Mouse (Mus musculus) urinary bladder, adult 2 months (tissue): ENCODE data around the gene Olfr56. TPM values are rescaled to one million over a fixed set of nuclear protein-coding genes. Genes with fewer than 3 reads are reported as not detected.
"Not testable (repeated sequence)": the region's sequence is repeated elsewhere in the genome, so short reads cannot be mapped to it uniquely, and the experiment has no call there.

Experiments used
- DNase-seq: peaks from one replicate; pipeline ENCODE4 v3.0.0; 2022; ENCODE audit warnings: low spot score
- polyA plus RNA-seq: library from polyadenylated mRNA; depleted of rRNA; stranded (reverse); fragments of >200 nt; gene quantifications from 2 replicates; pipeline ENCODE4 v1.2.3, GENCODE M21; 2012

Olfr56 gene
- polyA plus RNA-seq, 1 experiment, result 0.34 TPM

DNA sequence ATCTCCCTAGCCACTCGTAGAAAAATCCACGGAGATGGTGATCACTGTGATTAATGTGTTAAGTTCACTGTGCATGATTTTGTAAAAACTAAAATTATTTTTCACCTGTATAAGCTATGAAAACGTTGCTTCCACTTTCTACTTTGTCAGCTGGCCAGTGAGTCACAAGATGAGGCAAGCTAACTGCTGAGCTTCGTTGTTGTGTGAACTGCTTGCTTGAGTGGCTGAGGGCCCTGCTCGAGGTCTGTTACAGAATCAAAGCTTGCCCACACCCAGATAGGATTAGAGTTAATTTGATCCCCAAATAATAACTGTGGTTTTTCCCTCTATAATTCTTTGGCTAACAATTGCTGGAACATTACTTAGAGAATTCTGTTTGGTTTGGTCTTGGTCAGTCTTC lies 73.2 kb downstream of the Olfr56 start:
- DNase-seq, result not testable (repeated sequence)

DNA sequence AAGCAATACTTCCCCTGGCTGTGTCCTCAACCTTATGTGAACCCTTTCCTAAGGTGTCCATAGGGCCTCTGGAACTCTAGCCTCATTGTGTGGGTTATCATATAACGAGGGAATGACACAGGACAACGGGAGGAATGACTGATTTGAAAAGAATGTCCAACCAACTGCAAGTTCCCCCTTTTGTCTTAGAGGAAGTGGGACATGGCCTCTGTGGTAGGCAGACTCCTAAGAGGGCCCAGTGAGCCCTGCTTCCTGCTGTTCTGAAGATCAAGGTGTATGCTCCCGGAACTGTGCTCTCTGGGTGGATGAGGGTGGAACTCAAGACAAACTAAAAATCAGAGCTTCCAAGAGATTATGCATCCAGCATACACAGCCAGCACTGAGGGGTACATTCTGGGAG lies 81.4 kb downstream of the Olfr56 start:
- DNase-seq, result not testable (repeated sequence)

DNA sequence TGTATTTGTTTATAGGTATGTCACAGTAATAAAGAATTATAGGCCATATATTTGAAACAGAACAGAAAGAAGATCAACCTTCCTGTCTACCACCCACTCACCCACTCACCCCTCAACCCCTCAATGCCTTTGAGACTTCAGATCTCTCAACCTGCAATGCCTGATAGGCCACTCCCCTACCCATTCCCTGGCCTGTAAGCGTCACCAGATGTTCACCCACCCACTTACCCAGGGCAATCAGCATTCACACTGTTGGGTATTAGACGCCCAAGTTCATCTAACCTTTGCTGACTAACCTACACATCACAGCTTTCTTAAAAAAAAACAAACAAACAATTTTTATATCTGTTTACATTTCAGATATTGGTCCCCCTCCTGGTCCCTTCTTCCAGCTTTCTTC lies 83.2 kb downstream of the Olfr56 start:
- not testable (repeated sequence) for DNase-seq

DNA sequence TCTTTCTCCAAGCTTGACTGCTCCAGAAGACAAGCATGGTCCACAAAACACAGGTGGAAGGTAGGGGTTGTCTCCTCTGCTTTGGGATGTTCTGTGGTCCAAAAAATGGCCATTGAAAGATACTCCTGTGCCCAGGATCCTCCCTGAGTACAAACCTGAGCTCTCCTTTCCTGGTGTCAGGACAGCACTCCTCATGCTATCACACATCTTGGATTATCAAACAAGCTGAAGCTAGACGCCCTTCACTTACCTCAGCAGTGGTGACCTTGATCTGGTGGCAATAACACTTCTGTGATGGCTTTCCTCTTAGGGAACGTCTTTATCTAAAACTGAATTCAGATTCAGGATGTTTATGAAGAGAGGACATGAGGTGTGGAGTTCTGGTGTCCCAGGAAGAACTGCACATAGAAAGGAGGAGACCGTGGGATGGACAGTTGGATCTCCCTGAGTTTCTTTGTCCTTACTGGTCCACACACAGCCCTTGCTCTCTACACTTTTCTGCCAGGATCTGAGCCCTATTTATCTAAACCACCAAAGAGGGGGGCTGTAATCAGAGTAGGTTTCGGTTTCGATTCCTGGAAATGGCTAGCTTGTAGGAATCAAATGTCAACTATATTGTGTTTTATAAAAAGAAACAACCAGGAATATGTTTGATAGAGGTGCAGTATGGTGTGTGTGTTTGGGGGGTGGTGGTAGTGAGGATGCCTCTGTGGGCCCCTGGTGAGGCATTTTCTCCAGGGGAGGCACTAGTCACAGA lies 85.2 kb downstream of the Olfr56 start, which contains the start of gene Tgtp2:
Tgtp2 (minus strand) TSS at position 494 of the 757 bp plus-strand sequence.
- DNase-seq, result not testable (repeated sequence)

DNA sequence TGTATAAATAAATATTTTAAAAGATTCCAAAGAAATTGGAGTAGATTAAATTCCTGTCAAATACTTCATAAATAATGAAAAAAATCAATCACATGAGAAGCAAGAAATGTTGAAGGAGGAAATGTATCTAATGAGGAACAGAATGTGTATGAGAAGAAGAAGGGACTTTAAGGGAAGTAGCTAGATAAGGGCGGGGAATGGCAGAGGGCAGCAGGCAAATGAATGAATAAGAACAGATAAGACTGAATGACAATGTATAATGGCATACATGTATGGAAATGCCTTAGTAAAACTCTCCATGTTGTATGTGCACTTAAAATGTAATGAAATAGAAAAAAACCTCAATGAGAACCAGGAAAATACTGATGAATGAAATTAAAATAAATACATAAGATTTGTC lies 89.7 kb downstream of the Olfr56 start:
- DNase-seq, result no peak

DNA sequence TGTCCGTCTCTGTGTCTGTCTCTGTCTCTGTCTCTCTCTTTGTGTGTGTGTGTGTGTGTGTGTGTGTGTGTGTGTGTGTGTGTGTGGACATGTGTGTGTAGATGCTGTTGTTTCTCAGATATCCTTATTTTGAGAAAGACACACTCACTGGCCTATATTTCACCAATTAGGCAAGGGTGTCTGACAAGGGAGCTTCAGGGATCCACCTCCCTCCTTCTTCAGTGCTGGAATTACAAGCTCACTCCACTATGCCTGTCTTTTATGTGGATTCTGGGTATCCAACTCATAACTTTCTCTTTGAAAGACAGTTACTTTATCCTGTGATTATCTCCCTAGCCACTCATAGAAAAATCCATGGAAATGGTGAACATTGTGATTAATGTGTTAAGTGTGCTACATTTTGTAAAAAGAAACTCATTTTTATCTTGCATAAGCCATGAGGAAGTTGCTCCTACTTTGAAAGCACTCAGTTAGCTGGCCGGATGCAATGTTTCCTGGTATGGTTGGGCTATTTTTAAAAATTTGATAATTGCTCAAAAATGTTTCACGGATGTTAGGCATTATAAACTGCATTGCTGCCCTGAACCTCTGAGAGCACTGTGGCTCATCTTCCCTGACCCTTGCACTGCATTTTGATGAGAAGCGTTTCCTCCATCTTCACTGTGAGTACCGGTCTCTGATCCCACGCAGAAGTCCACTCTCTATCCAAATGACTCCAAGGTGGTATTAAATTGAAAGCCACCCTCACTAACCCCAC lies 97.5 kb downstream of the Olfr56 start, which contains the start of gene Ifi47:
Ifi47 (plus strand) TSS at position 587 of the 757 bp plus-strand sequence.
- not testable (repeated sequence) for DNase-seq

DNA sequence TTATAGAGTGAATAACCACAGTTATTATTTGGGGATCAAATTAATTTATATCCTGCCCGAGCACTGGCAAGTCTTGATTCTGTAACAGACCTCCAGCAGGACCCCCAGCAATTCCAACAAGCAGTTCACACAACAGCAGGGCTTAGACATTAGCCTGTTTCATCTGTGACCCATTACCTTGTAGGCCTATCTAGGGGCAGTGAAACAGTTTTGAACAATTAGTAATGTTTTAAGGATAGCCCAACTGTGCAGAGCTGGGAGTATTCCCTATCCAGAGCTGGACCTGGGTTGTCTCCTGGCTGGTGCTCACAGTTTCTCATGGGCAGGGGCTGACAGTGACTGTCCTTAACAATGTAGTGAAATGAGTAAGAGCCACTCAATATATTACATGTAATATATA lies 98.3 kb downstream of the Olfr56 start:
- DNase-seq, result no peak

DNA sequence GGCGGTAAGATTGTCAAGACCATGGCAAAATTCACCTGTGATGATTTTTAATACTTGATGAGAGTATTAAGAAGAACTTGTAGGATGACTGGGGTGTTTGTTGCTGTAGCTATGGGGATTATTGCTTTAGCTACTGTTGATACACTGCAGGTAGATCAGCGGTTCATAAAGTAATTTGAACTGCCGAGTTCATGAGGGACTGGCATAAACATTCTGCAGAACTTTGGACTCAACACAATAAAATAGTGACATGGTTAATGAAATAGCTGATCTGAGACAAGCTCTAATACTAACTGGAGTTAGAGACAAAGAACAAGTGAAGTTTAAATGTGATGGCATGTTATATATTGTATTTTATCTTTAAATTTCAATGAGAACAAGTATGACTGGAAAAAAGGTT lies 100.0 kb downstream of the Olfr56 start:
- DNase-seq, result no peak

DNA sequence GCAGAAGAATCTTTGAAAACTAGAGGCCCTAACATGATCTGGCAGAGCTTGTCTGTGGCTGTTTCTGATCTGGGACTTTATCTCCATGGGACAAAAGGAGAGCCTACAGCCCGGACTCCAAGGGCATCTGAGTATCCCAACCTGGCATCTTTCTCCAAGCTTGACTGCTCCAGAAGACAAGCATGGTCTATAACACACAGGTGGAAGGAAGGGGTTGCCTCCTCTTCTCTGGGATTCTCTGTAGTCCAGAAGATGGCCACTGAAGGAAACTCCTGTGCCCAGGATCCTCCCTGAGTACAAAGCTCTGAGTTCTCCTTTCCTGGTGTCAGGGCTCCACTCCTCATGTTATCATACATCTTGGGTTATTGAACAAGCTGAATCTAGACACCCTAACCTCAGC lies 101.9 kb downstream of the Olfr56 start:
- DNase-seq, result no peak

DNA sequence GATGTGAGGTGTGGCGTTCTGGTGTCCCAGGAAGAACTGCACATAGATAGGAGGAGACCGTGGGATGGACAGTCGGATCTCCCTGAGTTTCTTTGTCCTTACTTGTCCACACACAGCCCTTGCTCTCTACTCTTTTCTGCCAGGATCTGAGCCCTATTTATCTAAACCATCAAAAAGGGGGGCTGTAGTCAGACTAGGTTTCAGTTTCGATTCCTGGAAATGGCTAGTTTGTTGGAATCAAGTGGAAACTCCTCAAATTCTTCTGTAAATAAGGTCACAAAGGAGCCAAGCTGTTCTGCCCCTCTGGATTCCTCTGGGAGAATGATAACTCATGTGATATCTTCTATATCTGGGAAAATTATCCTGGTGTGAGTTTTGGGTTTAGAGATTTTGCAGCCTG lies 102.7 kb downstream of the Olfr56 start:
- no peak for DNase-seq

DNA sequence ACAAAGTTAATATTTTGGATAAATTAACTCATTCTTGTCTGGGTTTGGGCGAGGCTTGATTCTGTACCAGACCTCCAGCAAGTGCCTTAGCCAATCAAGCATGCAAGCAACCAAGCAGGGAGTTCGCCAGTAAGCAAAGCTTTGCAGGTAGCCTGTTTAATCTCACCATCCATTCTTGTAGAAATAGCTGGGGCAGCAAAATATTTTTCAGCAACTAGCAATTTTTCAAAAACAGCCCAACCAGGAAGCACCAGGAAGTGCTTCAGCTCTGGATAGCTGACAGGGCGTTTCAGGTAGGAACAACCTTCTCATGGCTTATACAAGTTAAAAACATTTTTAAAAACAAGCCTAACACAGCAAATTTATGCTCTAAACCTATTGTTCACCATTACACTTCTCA lies 103.2 kb downstream of the Olfr56 start:
- DNase-seq, result no peak

DNA sequence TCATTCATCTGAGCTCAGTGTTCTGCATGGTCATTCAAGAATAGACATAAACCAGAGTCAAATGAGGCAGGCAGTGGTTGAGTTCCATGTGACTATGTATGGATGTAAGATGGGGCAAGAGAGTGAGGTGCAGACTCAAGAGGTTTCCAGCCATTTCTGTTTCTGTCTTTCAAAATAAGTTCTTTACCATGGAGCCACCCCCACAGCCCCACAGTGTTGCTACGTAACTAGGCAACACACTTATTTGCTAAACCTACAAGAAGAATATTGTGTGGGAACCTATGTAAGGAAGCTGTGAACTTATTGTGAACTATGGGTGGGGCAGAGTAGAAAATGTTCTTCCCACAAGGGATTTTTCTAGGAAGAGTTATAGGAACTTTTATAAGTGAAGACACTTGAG lies 104.5 kb downstream of the Olfr56 start:
- no peak for DNase-seq

DNA sequence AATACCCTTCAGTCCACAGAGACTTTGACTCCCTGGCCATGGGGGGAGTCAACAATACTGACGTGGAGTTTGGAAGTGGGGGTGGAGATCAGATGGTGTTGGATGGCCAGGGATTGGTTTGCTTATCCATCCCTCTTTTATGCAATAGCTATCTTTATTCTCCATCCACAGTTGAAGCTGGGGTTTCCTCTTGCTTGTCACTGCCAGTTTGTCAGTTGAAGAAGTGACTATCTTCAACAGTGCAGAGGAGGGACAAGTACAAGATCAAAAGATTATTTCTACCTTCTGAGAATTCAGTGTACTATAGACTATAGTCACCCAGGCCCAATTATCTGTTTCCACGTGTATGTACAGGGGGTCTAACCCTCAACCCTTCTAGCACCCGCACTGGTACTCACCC lies 105.1 kb downstream of the Olfr56 start:
- no peak for DNase-seq

DNA sequence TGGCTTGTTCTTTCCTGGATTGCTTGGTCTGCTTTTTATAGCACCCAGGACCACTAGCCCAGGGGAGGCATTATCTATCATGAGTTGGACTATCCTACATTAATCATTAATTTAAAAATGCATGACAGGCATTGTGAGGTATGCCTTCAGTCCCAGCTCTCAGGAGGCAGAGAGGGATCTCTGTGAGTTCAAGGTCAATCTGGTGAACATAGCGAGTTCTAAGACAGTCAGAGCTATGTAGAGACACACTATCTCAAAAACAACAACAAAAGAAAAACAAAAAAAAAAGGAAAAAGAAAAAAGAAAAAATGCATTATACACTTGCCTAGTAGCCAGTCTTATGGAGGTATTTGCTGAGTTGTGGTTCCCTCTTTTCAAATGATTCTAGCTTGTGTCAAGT lies 105.7 kb downstream of the Olfr56 start:
- no peak for DNase-seq

DNA sequence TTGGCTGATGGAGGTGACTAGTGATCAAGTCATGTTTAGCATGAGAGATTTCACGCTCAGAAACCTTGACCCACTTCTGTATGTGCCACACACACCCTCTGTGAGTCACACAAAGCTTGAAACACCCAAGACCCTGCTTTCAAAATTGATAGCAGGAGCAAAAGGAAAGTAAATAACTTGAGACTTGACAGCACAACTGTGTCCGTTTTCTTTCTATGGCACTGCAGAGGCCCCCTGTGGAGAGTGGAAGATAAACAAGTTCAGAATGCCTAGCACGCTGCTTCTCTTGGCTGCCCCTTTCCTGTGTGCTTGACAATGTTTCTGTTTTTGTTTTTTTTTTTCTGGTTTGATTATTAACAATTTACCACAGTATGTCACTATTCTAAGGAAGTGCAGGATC lies 106.2 kb downstream of the Olfr56 start:
- no peak for DNase-seq

DNA sequence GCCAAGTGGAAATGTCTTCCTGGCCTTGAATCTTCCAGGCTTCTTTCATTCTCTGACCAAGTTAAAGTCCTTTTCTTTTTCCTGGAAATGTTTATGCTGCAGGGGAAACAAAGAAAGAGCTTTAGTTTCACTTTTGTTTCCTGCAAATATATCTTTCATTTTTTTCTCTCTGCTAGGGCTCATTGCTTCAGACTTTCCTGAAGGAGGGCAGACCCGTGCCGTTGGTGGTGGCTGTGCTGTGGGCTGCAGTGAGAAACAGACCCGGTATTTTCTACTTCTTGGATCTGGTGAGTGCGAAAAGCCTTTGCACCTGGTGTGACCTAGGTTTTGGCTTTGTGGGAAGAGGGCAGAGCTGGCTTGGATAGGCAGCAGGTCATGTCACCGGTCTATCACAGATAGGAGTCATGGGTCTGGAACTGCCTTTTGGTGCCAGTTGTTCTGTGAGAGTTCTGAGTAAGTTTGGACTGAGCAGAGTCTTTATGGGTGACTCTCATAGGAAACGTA lies 108.2 kb downstream of the Olfr56 start:
- DNase-seq, result no peak

DNA sequence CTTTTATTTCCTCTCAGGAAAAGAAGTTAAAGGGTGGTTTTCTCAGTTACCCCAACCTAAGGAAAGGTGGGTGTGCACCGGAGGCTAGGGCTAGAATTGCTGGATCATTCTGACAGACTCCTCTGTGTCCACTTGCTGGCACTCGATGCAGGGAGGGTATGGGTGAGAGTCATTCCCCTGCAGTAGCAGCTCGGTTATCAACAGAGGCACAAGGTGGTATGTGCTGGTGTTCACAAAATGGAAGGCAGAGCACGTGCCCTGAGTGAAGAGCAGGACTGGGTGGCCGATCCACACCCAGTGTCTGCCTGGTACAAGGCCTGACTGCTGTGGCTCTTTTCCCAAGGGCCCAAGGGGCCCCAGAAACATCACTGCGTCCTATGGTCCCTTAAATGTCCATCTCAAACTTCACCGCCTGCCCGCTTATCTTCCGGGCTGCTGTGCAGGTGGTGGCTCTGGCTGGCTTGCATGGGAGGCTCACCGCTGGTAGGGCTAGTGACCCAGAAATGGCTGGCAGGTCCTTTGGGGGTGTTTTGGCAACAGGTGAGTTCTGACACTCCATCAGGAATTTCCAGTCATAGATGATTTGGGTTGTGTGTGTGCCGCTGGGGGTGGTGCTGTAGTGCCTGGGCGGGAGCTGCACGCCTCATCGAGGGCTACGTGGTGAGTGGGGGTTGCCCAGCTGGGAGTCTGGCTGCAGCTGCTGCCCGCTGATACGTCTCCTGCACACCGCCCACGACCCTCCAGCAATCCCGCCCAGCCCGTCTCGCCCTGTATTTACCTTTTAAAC lies 109.3 kb downstream of the Olfr56 start:
- DNase-seq, result no peak

DNA sequence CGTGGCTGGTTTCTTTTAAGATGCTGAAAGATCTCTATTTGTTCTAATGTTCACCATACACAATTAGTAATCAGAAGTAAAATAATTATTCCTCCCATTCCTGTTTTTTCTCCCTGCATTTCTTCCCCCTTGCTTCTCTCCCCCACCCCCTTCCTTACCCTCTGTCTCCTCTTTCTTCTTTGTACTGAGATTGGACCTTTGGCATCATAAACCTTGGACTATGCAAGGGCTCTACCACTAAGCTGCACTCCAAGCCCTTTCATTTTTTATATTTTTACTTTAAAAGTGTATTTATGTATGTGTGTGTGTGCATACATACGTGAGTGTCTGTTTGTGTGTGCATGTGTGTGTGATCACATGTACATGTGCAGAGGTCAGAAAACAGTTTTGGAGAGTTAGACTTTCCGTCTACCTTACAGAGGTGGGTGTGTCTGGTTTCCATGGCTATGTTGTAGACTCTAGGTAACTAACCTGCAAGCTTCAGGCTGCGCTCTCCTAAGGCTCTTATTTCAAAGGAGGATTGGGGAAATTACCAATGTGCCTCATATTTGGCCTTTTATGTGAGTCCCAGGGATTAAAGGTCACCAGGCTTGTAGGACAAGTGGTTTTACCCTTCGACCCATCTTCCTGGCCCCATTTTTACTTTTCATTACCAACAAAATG lies 110.4 kb downstream of the Olfr56 start:
- DNase-seq, result no peak

DNA sequence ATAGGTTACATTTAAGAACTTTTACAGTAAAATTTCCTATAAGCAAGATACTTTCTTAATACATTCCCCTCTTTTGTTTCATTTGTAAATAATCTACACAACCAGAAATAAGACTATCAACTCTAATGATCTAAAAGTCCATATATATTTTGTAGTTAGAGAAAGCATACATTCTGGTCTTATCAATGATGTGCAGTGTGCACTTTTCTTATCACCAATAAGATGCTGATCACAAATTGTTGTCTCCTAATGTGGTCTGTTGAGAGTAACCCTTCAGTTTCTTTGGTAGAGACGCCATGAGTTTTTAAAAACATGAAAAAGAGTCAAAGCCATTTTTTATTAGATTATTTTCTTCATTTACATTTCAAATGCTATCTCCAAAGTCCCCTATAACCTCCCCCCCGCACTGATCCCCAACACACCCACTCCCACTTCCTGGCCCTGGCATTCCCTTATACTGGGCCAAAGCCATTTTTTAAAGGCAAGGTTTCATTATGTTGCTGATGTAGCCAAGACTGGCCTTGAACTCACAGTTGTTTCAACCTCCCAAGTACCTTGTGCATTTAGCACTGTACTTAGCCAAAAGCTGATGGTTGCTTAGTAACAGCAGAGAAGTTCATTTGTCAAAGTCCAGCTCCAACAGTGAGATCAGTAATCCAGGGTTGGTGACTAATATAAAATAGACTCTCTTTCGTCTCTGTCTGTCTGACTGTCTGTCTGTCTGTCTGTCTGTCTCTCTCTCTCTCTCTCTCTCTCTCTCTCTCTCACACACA lies 111.2 kb downstream of the Olfr56 start:
- DNase-seq, result no peak

DNA sequence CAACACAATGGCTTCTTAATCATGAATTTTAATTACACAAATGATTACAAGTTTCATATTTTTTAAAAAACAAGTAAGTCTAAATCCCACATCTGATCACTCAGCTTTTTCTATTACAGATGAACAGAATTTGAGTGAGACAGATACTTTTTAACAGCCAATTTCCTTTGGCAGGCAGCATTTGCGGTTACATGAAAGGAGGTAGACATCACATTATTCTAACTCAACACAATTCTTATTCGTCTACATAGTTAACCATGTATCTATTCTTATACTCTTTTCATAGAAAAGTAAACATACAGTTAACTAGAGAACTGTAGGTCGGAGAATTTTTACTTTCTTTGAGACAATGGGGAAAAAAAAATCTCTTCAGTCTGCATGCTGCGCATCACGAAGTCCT lies 111.9 kb downstream of the Olfr56 start:
- no peak for DNase-seq

DNA sequence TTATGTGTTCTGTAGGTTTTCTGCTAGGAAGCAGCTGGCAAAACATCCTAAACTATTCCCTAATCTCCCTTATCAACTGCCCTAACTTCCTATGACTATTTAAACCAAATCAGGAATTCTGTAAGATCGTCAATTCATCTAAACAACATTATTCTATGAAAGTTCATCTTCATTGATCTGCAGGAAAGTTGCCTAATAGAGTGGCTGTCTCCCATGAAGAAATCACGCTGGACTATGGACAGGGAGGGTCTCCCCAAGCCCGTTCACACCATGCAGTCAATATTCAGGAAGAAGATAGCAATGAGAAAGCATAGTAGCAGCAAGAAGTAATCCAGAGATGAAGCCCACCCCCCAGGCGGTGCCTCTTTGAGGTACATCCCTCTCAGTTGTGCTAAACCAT lies 112.5 kb downstream of the Olfr56 start:
- DNase-seq, result no peak
